Mouse (Mus musculus) splenic B cell, adult 2 months (primary cell): ENCODE measurements at regions not wholly inside any gene's neighbourhood (a gene's known extent, or its start where the extent isn't known, plus 50 kb on each side); places are given as distances from the start of the nearest gene placed in this dataset.

Experiments used
- DNase-seq: peaks from one replicate; pipeline ENCODE4 v3.0.0-alpha.2; 2011; ENCODE audit warnings: low read depth, low spot score
- H3K27me3 ChIP-seq: 2 replicates; pipeline ENCODE4 v1.6.1; 2012; ENCODE audit warnings: mild to moderate bottlenecking, low read length, moderate library complexity, mixed read lengths; ENCODE audit not compliant: control insufficient read depth, poor library complexity, insufficient read depth, severe bottlenecking
- H3K36me3 ChIP-seq: 2 replicates; pipeline ENCODE4 v1.6.1; 2012; ENCODE audit warnings: mild to moderate bottlenecking, low read length, moderate library complexity, mixed read lengths; ENCODE audit not compliant: control insufficient read depth, poor library complexity, insufficient read depth, severe bottlenecking

DNA sequence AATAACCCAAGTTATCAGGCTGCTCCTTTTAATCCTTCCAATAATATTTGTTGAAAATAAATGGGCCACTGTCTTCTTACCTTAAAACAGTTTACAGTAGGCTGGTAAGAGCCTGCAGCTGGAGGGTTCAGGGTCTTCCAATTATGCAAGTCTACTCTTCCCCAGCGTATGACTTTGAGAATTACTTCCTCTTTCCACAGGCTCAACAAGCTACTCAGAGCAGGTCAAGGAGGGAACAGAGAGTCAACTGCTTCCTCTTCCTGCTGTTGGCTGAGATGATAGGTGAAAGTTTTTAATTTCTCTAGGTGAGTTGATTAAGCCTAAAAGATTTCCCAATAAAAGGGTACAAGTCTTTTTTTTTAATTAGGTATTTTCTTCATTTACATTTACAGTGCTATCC is 176.9 kb upstream of the Nampt start:
- DNase-seq, result peak; percentile 80
- Histone ChIP-seq H3K36me3 (no peaks in the 10 kb centered on the region), H3K27me3 (no peaks in the 10 kb centered on the region)

DNA sequence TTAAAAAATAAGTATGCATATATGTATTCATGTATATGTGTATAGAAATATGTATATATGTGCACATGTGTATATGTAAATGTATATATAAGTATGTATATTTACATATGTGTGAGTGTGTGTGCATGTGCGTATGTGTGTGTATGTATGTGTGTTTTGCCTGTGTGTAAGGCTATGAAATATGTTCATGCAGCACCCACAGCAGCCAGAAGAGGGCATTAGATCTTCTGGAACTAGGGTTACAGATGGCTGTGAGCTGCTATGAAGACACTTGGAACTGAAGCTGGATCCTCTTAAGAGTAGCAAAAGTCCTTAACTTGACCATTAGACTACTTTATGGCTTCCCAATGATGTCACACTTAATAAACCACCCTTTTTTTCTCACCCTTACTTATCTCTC is 166.2 kb upstream of the Nampt start:
- peak; percentile 36 for DNase-seq
- Histone ChIP-seq H3K36me3 (no peaks in the 10 kb centered on the region), H3K27me3 (no peaks in the 10 kb centered on the region)

DNA sequence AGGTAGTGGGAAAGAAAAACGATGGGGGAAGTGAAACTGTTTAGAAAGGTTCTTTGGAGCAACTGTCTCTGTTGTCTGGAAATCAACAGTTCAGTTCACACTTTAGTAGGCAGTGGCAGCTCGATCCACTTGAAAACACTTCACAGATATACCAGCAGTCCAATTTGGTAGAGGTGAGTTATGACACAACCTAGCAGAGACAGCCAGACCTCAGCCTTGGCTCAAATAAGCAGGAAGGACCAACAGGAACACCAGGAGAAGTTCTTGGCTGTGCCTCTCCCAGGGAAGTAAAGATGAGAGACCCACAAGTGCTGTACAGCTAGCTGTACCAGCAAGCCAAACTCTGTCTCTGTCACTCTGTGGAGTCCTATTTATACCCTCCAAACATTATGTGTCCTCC is 163.2 kb upstream of the Nampt start:
- DNase-seq, result no peak
- H3K27me3 ChIP-seq, result no peaks in the 10 kb centered on the region
- H3K36me3 ChIP-seq, result no peaks in the 10 kb centered on the region

DNA sequence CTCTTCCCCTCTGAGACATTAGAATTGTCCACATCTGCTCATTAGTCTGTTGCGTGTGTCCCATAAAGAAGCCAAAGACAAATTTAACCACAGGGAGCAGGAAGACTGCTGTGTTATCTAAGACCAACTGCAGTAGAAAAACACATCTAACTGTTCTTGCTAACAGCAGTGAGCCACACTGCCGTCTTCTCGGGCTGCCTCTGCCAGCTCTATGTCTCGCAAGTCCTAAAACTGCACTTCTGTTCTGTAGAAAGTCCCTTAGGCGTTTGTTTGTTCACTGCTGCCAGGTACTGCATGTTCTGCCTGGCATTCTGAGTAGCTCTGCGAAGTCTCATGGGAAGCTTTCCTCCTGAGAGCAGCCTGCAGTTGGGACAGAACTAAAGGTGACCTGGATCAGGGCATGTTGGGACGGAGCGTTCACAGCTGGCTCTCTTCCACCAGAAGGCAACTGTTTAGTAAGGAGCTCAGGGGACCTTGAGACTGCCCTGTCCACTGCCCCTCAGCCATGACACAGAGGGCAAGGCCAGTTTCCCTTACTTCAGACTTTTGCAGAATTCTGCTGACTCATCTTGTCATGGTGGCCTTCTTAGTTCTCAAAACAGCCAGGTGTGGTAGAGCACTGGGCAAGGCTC is 157.4 kb upstream of the Nampt start:
- Histone ChIP-seq H3K27me3 (no peaks in the 10 kb centered on the region), H3K36me3 (no peaks in the 10 kb centered on the region)
- DNase-seq, result no peak

DNA sequence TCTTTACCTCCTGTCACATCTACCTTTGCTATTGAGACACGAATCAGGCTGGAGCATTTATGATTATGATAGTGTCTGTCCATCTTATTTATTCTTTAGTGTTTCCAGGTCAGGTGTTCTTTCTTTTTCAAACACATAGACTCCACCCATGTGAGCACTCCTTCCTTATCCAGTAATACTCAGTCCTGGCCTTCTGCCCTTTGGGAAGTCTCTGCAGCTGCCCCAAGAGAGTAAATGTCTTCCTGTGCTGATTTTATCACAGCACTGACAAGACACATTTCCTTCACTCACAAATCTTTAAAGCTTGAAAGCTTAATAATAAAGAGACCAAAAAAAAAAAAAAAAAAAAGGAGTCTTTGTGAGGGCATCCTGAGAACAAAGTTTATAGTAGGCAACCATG is 153.3 kb upstream of the Nampt start:
- Histone ChIP-seq H3K27me3 (no peaks in the 10 kb centered on the region), H3K36me3 (no peaks in the 10 kb centered on the region)
- no peak for DNase-seq

DNA sequence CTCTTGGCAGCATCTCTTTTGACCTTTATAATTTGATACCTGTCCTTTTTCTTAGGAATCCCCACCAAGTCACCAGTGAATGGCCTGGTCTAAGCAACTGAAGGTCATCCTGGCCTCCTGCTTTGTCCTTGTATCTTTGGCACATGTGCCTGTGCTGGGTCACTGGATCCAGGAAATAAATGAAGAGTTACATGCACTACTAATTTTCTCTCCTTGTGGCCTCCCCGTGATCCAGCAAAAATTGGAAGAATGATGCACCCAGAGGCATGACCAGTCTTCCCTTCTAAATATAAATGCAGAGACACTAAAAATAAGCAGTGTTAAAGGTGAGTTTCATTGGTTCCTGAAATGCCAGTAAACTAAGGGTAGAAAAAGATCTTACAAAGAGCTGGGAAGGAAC is 141.4 kb upstream of the Nampt start:
- H3K27me3 ChIP-seq, result no peaks in the 10 kb centered on the region
- DNase-seq, result no peak
- H3K36me3 ChIP-seq, result no peaks in the 10 kb centered on the region

DNA sequence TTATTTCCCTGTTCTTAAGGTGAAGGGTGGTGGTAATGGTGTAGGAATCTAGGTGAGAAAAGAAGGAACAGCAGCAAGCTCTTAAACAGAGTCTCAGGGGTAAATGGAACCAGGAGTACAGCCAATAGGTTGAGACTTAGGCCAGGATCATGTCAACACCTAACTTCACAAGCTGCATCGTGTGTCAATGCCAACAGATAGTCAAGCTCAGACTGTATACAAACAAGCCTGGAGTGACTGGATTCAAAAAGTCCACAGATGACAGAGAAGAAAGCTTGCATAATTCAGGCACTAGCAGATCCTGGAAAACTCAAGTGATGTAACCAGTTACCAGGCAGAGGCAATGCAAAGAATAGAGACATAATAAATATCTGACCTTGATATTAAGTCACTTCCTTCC is 140.6 kb upstream of the Nampt start:
- no peaks in the 10 kb centered on the region for H3K36me3 ChIP-seq
- no peaks in the 10 kb centered on the region for H3K27me3 ChIP-seq
- no peak for DNase-seq

DNA sequence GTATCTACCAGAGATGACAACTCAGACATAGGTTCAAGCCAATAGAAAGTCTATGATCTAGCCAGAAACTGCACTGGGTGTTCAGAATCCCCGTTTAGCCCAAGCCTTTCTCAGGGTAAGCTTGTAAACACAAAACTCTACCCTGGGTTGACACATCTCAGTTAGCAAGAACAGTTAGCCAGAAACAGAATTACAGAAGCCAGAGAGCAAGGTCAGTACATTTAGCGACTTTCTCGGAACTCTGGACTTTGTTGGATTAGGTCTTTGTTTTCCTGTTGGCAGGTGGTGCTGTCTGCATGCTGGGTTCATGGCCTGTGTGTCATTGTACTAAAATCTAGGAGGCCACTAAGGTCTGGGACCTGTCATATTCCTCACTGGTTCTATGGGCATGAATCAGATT is 137.4 kb upstream of the Nampt start:
- no peaks in the 10 kb centered on the region for H3K27me3 ChIP-seq
- no peak for DNase-seq

DNA sequence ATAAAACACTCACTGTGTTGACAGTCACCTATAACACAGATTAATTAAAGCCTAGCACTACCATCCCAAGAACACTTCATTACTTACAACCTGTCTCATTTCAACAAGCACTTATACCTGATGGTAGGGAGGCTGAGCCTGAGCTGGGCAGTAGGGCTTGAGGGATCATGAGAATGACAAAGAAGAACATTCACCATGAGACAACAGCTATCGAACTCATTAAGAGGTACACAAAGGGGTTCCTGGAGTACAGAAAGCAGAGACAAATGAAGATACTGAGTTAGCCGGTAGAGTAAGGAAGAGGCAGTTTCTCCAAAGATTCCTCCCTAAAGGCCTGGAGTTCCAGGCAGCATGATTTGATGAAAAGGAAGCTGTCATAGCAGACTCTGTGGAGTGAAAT is 136.0 kb upstream of the Nampt start:
- DNase-seq, result no peak
- Histone ChIP-seq H3K27me3 (no peaks in the 10 kb centered on the region), H3K36me3 (no peaks in the 10 kb centered on the region)

More for the DNA sequence above, 137.4 kb upstream of the Nampt start:
- H3K36me3 ChIP-seq, result no peaks in the 10 kb centered on the region

DNA sequence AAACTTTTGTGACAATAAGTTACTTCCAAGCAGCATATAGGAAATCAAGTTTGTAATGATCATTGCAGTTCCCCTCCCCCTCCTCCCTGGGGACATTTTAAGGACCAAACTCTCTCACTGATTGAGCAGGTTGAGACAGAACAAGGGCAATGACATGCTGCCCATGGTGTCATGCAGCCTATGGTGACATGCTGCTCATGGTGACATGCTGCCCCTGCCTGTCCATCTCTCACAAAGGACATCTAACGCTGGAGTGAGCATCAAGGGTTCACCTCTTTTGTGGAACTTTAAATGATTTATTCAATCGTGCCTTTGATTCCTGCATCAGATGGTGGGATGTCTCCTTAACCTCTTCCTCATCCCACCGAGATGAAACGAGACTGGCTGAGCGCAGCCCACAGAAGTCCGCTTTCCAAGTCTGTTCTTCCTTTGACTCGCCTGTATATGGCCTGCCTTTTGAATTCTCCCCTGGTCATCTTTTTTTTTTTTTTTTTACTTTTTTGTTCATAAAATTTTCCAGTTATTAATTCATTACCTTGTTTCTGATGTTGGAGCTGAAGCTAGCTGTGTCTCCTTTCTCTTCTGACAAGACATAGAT is 133.5 kb upstream of the Nampt start:
- DNase-seq, result no peak
- no peaks in the 10 kb centered on the region for H3K27me3 ChIP-seq
- no peaks in the 10 kb centered on the region for H3K36me3 ChIP-seq

DNA sequence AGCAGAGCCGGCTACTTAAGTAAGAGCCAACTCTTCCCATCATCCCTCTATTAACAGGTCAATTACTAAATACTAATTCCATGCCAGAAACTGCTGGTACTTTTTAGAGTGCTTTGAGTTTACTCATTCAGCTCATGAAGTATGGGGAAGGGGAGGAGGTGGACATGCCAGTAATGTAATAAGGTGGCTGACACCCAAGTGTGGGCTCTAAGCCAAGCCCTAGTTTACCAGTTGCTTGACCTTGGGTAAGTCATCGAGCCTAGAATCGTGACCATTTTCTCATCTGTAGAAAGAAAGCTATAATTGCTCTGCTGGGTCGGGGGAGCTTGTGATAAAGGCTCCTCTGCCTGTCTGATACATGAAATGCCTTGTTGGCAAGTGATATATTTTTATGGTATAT is 130.0 kb upstream of the Nampt start:
- no peaks in the 10 kb centered on the region for H3K27me3 ChIP-seq
- H3K36me3 ChIP-seq, result no peaks in the 10 kb centered on the region
- DNase-seq, result no peak

DNA sequence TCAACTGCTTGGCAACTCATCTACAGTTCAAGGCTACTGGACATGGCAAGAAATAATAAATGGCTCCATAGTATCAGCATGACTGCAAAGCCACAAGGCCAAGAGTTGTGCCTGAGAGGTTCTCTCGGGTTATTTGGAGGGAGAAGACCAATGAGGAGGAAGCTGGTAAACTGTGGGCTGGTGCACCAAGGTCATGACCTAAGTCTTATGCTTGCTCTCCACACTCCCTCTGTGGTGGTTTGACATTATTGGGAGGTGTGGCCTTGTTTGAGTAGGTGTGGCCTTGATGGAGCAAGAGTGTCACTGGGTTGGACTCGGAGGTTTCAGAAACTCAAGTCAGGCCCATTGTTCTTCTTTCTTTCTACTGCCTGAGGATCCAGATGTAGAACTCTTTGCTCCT is 129.2 kb upstream of the Nampt start:
- H3K27me3 ChIP-seq, result no peaks in the 10 kb centered on the region
- DNase-seq, result no peak
- no peaks in the 10 kb centered on the region for H3K36me3 ChIP-seq

DNA sequence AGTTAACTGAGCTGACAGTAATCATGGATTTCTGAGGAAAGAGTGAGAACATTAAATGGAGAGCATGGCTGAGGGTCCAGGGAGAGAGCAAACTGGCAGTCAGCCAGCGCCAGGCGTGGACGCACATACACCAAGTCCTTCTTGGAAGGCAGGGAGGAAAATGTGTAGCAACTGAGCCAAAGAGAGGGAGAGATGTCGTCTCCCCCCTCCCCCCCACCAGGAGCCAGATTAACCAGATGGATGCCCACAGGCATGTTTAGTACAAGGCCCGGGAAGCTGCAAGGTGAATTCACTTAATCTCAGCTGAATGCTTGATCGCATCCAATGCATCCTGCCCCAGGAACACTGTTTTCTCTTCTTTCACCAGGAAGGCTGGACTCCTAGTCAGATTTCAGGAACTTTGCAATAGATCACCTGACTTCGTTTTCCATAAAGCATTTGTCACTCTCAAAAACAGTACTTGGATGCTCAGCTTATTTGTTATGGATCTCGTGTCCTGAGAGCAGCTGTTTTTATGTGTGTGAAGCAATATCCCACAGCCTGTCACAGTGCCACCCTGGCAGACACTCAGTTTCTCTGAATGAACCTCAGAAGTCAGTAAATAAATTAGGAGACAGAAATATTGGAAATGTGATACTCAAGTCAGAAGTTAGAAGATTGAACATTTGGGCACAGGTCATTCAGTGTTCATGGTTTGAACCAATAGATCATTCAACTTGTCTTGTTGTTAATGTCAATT is 127.1 kb upstream of the Nampt start:
- no peak for DNase-seq
- no peaks in the 10 kb centered on the region for H3K27me3 ChIP-seq
- H3K36me3 ChIP-seq, result no peaks in the 10 kb centered on the region

DNA sequence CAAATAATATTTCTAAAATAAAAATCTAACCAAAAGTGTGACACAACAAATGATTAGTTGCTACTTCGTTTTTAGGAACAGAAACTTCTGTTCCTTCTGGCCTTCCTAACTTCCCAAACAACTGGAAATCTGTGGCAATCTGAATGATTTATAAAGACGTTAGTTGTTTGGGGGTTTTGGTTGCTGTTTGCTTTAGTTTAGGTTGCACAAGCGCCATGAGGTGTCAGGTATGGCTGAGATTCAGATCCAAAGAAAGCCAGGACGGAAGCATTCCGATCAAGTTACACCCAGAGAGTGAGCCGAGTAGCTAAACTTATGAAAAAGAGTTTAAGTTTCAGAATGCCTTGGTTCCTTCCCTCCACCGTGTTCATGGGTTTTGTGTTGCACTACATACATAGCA is 126.4 kb upstream of the Nampt start:
- DNase-seq, result no peak
- Histone ChIP-seq H3K27me3 (no peaks in the 10 kb centered on the region), H3K36me3 (no peaks in the 10 kb centered on the region)

DNA sequence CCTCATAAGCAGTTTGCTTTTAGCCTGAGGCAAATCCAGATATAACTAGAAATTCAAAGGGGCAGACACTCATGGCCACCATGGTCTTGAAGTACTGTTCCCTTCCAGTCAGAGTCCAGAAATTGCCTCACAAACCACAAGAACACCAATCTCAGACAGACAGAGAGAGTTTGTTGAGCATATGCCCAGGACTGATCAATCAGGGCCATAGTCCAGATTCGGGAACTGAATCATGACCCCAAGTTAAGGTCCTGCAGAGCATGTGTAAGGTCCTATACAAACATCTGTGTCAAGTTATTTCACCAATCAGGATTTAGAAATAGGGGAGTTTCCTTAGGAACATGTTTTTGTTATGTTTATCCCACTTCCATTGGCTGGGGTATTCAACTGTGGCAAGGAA is 125.7 kb upstream of the Nampt start:
- Histone ChIP-seq H3K36me3 (no peaks in the 10 kb centered on the region), H3K27me3 (no peaks in the 10 kb centered on the region)
- no peak for DNase-seq
